ENCODE assay signal across 8 mouse cellular contexts in genomic region chr7:139213751-139214150, GRCm38 (mm10). TPM values are rescaled to one million over a fixed set of nuclear protein-coding genes. Genes with fewer than 3 reads are reported as not detected.
DNase-seq lines count a peak whose midpoint lies in the region; ATAC-seq lines count a peak whose summit lies in the region.

No protein-coding gene starts in this region.

- no peaks in the 10 kb centered on the region for H3K36me3 ChIP-seq in kidney, embryonic 15.5 days
- no peaks in the 10 kb centered on the region for H3K36me3 ChIP-seq in embryonic facial prominence, embryonic 12.5 days
- no peaks in the 10 kb centered on the region for H3K36me3 ChIP-seq in hindbrain, embryonic 14.5 days (replicated peaks; ENCODE audit: control insufficient read depth, insufficient read depth)
- H3K36me3 ChIP-seq in midbrain, embryonic 16.5 days (ENCODE audit: control insufficient read depth, insufficient read depth, low read length) = no peaks in the 10 kb centered on the region

- H3K4me3 ChIP-seq in kidney, embryonic 15.5 days (replicated peaks) = peak overlapping the region; percentile 67
- H3K4me3 ChIP-seq in embryonic facial prominence, embryonic 12.5 days = peak overlapping the region; percentile 56
- H3K4me3 ChIP-seq in hindbrain, embryonic 14.5 days (replicated peaks; ENCODE audit: low read length) = peak overlapping the region; percentile 55
- peak overlapping the region; percentile 65 for H3K4me3 ChIP-seq in midbrain, embryonic 16.5 days (ENCODE audit: low read depth, low read length)

- DNase-seq in kidney, adult 9 months = no peak
- DNase-seq in hindbrain, embryonic 14.5 days (ENCODE audit: low spot score) = no peak
- no peak for DNase-seq in gastrocnemius, postnatal 10 days
- no peak for DNase-seq in lung, postnatal 4 days
- DNase-seq in ovary, adult 18-20 months (ENCODE audit: low spot score) = no peak

- H3K9ac ChIP-seq in kidney, embryonic 15.5 days = peak overlapping the region; percentile 42; the same call in 1 of the 2 replicates
- H3K9ac ChIP-seq in embryonic facial prominence, embryonic 12.5 days = peak overlapping the region; percentile 46
- H3K9ac ChIP-seq in hindbrain, embryonic 14.5 days = peak overlapping the region; percentile 59
- peak overlapping the region; percentile 71 for H3K9ac ChIP-seq in midbrain, embryonic 16.5 days (ENCODE audit: low read depth, low read length)

- ATAC-seq in kidney, embryonic 15.5 days (replicated peaks; ENCODE audit: low FRiP score) = 0 out of 2 replicates have a peak, but pooled peaks have one; percentile 4
- no peak for ATAC-seq in embryonic facial prominence, embryonic 12.5 days (ENCODE audit: insufficient number of reproducible peaks, insufficient read depth, low FRiP score, low TSS enrichment)
- ATAC-seq in hindbrain, embryonic 14.5 days (ENCODE audit: low FRiP score) = peak; percentile 2; the same call in 1 of the 2 replicates
- ATAC-seq in midbrain, embryonic 16.5 days = peak; percentile 22

- WGBS in kidney, embryonic 15.5 days = 64% methylated on average over 3 of the region's 3 CpGs
- 72% methylated on average over 3 of the region's 3 CpGs for WGBS in embryonic facial prominence, embryonic 12.5 days
- WGBS in hindbrain, embryonic 14.5 days = 68% methylated on average over 3 of the region's 3 CpGs
- 62% methylated on average over 3 of the region's 3 CpGs for WGBS in midbrain, embryonic 16.5 days

- H3K4me1 ChIP-seq in kidney, embryonic 15.5 days = peaks cover 25% of the 10 kb centered on the region
- H3K4me1 ChIP-seq in embryonic facial prominence, embryonic 12.5 days = peaks cover 18% of the 10 kb centered on the region; the same call in 1 of the 2 replicates
- peaks cover 11% of the 10 kb centered on the region for H3K4me1 ChIP-seq in hindbrain, embryonic 14.5 days (replicated peaks; ENCODE audit: control insufficient read depth, insufficient read depth, low read length)
- H3K4me1 ChIP-seq in midbrain, embryonic 16.5 days (ENCODE audit: control insufficient read depth, insufficient read depth, low read length) = peaks cover 10% of the 10 kb centered on the region

- H3K9me3 ChIP-seq in kidney, embryonic 15.5 days (replicated peaks) = no peaks in the 10 kb centered on the region
- H3K9me3 ChIP-seq in embryonic facial prominence, embryonic 12.5 days = no peaks in the 10 kb centered on the region
- no peaks in the 10 kb centered on the region for H3K9me3 ChIP-seq in hindbrain, embryonic 14.5 days (ENCODE audit: control insufficient read depth, low read length)
- H3K9me3 ChIP-seq in midbrain, embryonic 16.5 days (replicated peaks; ENCODE audit: control insufficient read depth, low read length, poor library complexity, severe bottlenecking) = no peaks in the 10 kb centered on the region

- H3K27ac ChIP-seq in kidney, embryonic 15.5 days = peak overlapping the region; percentile 61; the same call in 1 of the 2 replicates
- H3K27ac ChIP-seq in embryonic facial prominence, embryonic 12.5 days = no peak overlapping the region; the same call in 1 of the 2 replicates
- peak overlapping the region; percentile 66; the same call in 1 of the 2 replicates for H3K27ac ChIP-seq in hindbrain, embryonic 14.5 days
- peak overlapping the region; percentile 92 for H3K27ac ChIP-seq in midbrain, embryonic 16.5 days (ENCODE audit: low read length)

- H3K4me2 ChIP-seq in kidney, embryonic 15.5 days = peak overlapping the region; percentile 74
- H3K4me2 ChIP-seq in embryonic facial prominence, embryonic 12.5 days (replicated peaks) = peak overlapping the region; percentile 57
- peak overlapping the region; percentile 60 for H3K4me2 ChIP-seq in hindbrain, embryonic 14.5 days (replicated peaks)
- H3K4me2 ChIP-seq in midbrain, embryonic 16.5 days (ENCODE audit: low read length) = peak overlapping the region; percentile 73

- no peaks in the 10 kb centered on the region for H3K27me3 ChIP-seq in kidney, embryonic 15.5 days
- no peaks in the 10 kb centered on the region for H3K27me3 ChIP-seq in embryonic facial prominence, embryonic 12.5 days
- no peaks in the 10 kb centered on the region for H3K27me3 ChIP-seq in hindbrain, embryonic 14.5 days (ENCODE audit: control insufficient read depth, insufficient read depth, low read length)
- no peaks in the 10 kb centered on the region for H3K27me3 ChIP-seq in midbrain, embryonic 16.5 days (ENCODE audit: control insufficient read depth, insufficient read depth, low read depth, low read length)

RNA-seq across cellular contexts. Expression of gene Stk32c, which starts 0.6 kb away (rescaled TPM):
- 0.14 and 0.16 TPM in 2 replicates for polyA plus RNA-seq in kidney, embryonic 15.5 days (2015; fragmentation: Nextera tagmentation; extraction: Ambion mirVana)
- 0.26 and 0.31 TPM in 2 replicates for polyA plus RNA-seq in embryonic facial prominence, embryonic 12.5 days (2016; fragmentation: Nextera tagmentation; extraction: Ambion mirVana)
- 1.2 and 2.8 TPM in 2 replicates for polyA plus RNA-seq in hindbrain, embryonic 14.5 days (2014; fragmentation: Nextera tagmentation; extraction: Ambion mirVana)
- polyA plus RNA-seq in midbrain, embryonic 16.5 days (2015; fragmentation: Nextera tagmentation; extraction: Ambion mirVana) = 3.2 and 3.7 TPM in 2 replicates
- total RNA-seq in gastrocnemius, postnatal 10 days (2021) = 1 to 10 TPM; 1.6 TPM

RNA-seq across cellular contexts. Expression of gene Lrrc27, which starts 1.0 kb away (rescaled TPM):
- polyA plus RNA-seq in kidney, embryonic 15.5 days (2015; fragmentation: Nextera tagmentation; extraction: Ambion mirVana) = 2.9 and 3.0 TPM in 2 replicates
- 2.6 and 2.7 TPM in 2 replicates for polyA plus RNA-seq in embryonic facial prominence, embryonic 12.5 days (2016; fragmentation: Nextera tagmentation; extraction: Ambion mirVana)
- 5.2 and 6.2 TPM in 2 replicates for polyA plus RNA-seq in hindbrain, embryonic 14.5 days (2014; fragmentation: Nextera tagmentation; extraction: Ambion mirVana)
- 6.2 and 7.0 TPM in 2 replicates for polyA plus RNA-seq in midbrain, embryonic 16.5 days (2015; fragmentation: Nextera tagmentation; extraction: Ambion mirVana)
- 1 to 10 TPM; 2.9 to 4.2 TPM for total RNA-seq in gastrocnemius, postnatal 10 days (2021)

RNA-seq across cellular contexts. Expression of gene Pwwp2b, which starts 34.5 kb away (rescaled TPM):
- polyA plus RNA-seq in kidney, embryonic 15.5 days (2015; fragmentation: Nextera tagmentation; extraction: Ambion mirVana) = 8.1 and 8.7 TPM in 2 replicates
- 10.1 and 10.8 TPM in 2 replicates for polyA plus RNA-seq in embryonic facial prominence, embryonic 12.5 days (2016; fragmentation: Nextera tagmentation; extraction: Ambion mirVana)
- polyA plus RNA-seq in hindbrain, embryonic 14.5 days (2014; fragmentation: Nextera tagmentation; extraction: Ambion mirVana) = 5.2 and 5.3 TPM in 2 replicates
- 4.4 and 5.1 TPM in 2 replicates for polyA plus RNA-seq in midbrain, embryonic 16.5 days (2015; fragmentation: Nextera tagmentation; extraction: Ambion mirVana)
- total RNA-seq in gastrocnemius, postnatal 10 days (2021) = 1 to 10 TPM; 3.5 to 5.2 TPM
